Mouse (Mus musculus): ENCODE data around the gene S100a2. TPM values are rescaled to one million over a fixed set of nuclear protein-coding genes. Genes with fewer than 3 reads are reported as not detected.

The S100a2 gene
- total RNA-seq (2021), result not detected

- intact Hi-C loops (cut with DNase I), result loop anchor here (5.0 kb wide), 2 partner anchors 62 to 117 kb away; partner anchors contain the start of gene S100a7a
- DNase-seq, result no peak
These were observed at the start of gene S100a2 for GRCm38 (mm10) chr3:90589947-90590346. Gene S100a2, plus strand, starts transcription at chr3:90590247.

GRCm38 (mm10) chr3:90540904-90541303, 49.1 kb upstream of the S100a2 start:
- intact Hi-C loops (cut with DNase I), result loop anchor here (5.0 kb wide), 2 partner anchors 41 to 76 kb away; no protein-coding TSS in a partner anchor

GRCm38 (mm10) chr3:90549676-90550420, 40.2 kb upstream of the S100a2 start:
- intact Hi-C loops (cut with DNase I), result no loop called here
- peak; percentile 53 to 54 for DNase-seq

More at GRCm38 (mm10) chr3:90540904-90541303, 49.1 kb upstream of the S100a2 start:
- DNase-seq, result peak; percentile 41 to 60

- intact Hi-C loops (cut with DNase I), result no loop called here
- no peak for DNase-seq
These were observed 39.6 kb upstream of the S100a2 start for GRCm38 (mm10) chr3:90550421-90550790.

GRCm38 (mm10) chr3:90552231-90552630, 37.8 kb upstream of the S100a2 start:
- DNase-seq, result no peak
- intact Hi-C loops (cut with DNase I), result no loop called here

- intact Hi-C loops (cut with DNase I), result no loop called here
These were observed 34.1 kb upstream of the S100a2 start for GRCm38 (mm10) chr3:90555954-90556353.

GRCm38 (mm10) chr3:90560008-90560628, 29.9 kb upstream of the S100a2 start, which contains the start of gene S100a3:
Gene S100a3, plus strand, starts transcription at chr3:90560578.
- no peak for DNase-seq
- intact Hi-C loops (cut with DNase I), result no loop called here

More at GRCm38 (mm10) chr3:90555954-90556353, 34.1 kb upstream of the S100a2 start:
- DNase-seq, result peak; percentile 53 to 59

GRCm38 (mm10) chr3:90574691-90575090, 15.4 kb upstream of the S100a2 start:
- peak; percentile 48 to 50 for DNase-seq
- intact Hi-C loops (cut with DNase I), result loop anchor here (2.0 kb wide), 1 partner anchor 50 kb away; no protein-coding TSS in a partner anchor

- no peak for DNase-seq
- intact Hi-C loops (cut with DNase I), result loop anchor here (2.0 kb wide), 1 partner anchor 51 kb away; no protein-coding TSS in a partner anchor
These were observed 14.7 kb upstream of the S100a2 start for GRCm38 (mm10) chr3:90575320-90575719.

GRCm38 (mm10) chr3:90576351-90577001, 13.6 kb upstream of the S100a2 start:
- intact Hi-C loops (cut with DNase I), result no loop called here
- no peak for DNase-seq

- no peak for DNase-seq
- intact Hi-C loops (cut with DNase I), result no loop called here
These were observed 10.6 kb upstream of the S100a2 start for GRCm38 (mm10) chr3:90579433-90579832.

GRCm38 (mm10) chr3:90581141-90581540, 8.9 kb upstream of the S100a2 start:
- DNase-seq, result no peak
- intact Hi-C loops (cut with DNase I), result loop anchor here (5.0 kb wide), 1 partner anchor 39 kb away; no protein-coding TSS in a partner anchor

- DNase-seq, result no peak
- intact Hi-C loops (cut with DNase I), result loop anchor here (5.0 kb wide), 1 partner anchor 40 kb away; no protein-coding TSS in a partner anchor
These were observed 7.9 kb upstream of the S100a2 start for GRCm38 (mm10) chr3:90582156-90582555.

GRCm38 (mm10) chr3:90582556-90582955, 7.5 kb upstream of the S100a2 start:
- DNase-seq, result no peak
- intact Hi-C loops (cut with DNase I), result loop anchor here (5.0 kb wide), 1 partner anchor 40 kb away; no protein-coding TSS in a partner anchor

- peak; percentile 45 to 53 for DNase-seq
- intact Hi-C loops (cut with DNase I), result loop anchor here (5.0 kb wide), 1 partner anchor 42 kb away; no protein-coding TSS in a partner anchor
These were observed 6.2 kb upstream of the S100a2 start for GRCm38 (mm10) chr3:90583893-90584292.

- intact Hi-C loops (cut with DNase I), result loop anchor here (1.0 to 5.0 kb wide), 3 partner anchors 30 to 122 kb away; partner anchors contain the start of gene S100a7a
- peak; percentile 78 to 84 for DNase-seq
These were observed 4.5 kb upstream of the S100a2 start for GRCm38 (mm10) chr3:90585595-90585994.

- intact Hi-C loops (cut with DNase I), result loop anchor here (5.0 kb wide), 2 partner anchors 66 to 121 kb away; partner anchors contain the start of gene S100a7a
- DNase-seq, result peak in 1 of 2 experiments; percentile 22
These were observed 3.9 kb upstream of the S100a2 start for GRCm38 (mm10) chr3:90586016-90586643.

GRCm38 (mm10) chr3:90586906-90587305, 3.1 kb upstream of the S100a2 start:
- intact Hi-C loops (cut with DNase I), result loop anchor here (5.0 kb wide), 2 partner anchors 65 to 120 kb away; partner anchors contain the start of gene S100a7a
- peak; percentile 74 to 79 for DNase-seq

- peak; percentile 40 to 48 for DNase-seq
- intact Hi-C loops (cut with DNase I), result loop anchor here (5.0 kb wide), 2 partner anchors 65 to 120 kb away; partner anchors contain the start of gene S100a7a
These were observed 2.5 kb upstream of the S100a2 start for GRCm38 (mm10) chr3:90587361-90588101.
